Mouse (Mus musculus): ENCODE measurements around the gene Sowahb. TPM values are rescaled to one million over a fixed set of nuclear protein-coding genes. Genes with fewer than 3 reads are reported as not detected.

The Sowahb gene
- total RNA-seq, 2 experiments from 2014 or later = 1.7 to 2.0 TPM

GRCm38 (mm10) chr5:93000774-93001757 lies 43.8 kb downstream of the Sowahb start:
- DNase-seq = peak in 1 of 2 experiments; percentile 30

GRCm38 (mm10) chr5:93000060-93000459 lies 44.8 kb downstream of the Sowahb start:
- DNase-seq = no peak

- DNase-seq = no peak
These were observed 46.3 kb downstream of the Sowahb start for GRCm38 (mm10) chr5:92998494-92999016.

GRCm38 (mm10) chr5:92997428-92998120 lies 47.2 kb downstream of the Sowahb start:
- no peak for DNase-seq

- no peak for DNase-seq
These were observed 50.0 kb downstream of the Sowahb start for GRCm38 (mm10) chr5:92994861-92995260.

- no peak for DNase-seq
These were observed 50.5 kb downstream of the Sowahb start for GRCm38 (mm10) chr5:92994309-92994708.

- DNase-seq = no peak
These were observed 52.7 kb downstream of the Sowahb start for GRCm38 (mm10) chr5:92992106-92992505.

Other genes starting within 250 kb of the Sowahb start
- gene Sept11, start 48.4 kb upstream of the Sowahb start, total RNA-seq (2021) = 100 to 1,000 TPM; 102 to 114 TPM
- gene Ccni, start 161.5 kb upstream of the Sowahb start, total RNA-seq (2021) = 100 to 1,000 TPM; 261 to 273 TPM
- gene 2010109A12Rik, start 161.5 kb upstream of the Sowahb start, total RNA-seq (2021) = 1 to 10 TPM; 1.9 to 2.4 TPM
- 10 to 100 TPM; 49.1 to 54.8 TPM for gene Ccng2, start 222.2 kb upstream of the Sowahb start, total RNA-seq (2021)

Data from layer of hippocampus, postnatal 36 days (tissue).